Mouse (Mus musculus) midbrain, embryonic 14.5 days (tissue): ENCODE measurements around the gene Irx2. TPM values are rescaled to one million over a fixed set of nuclear protein-coding genes. Genes with fewer than 3 reads are reported as not detected.

ENCODE experiments used
- ATAC-seq: fragments of 200-750 bp; cut with Nextera tagmentation; 2 replicates; pipeline ENCODE4 v1.8.0; 2017; ENCODE audit warnings: moderate number of reproducible peaks, moderate library complexity; ENCODE audit not compliant: low FRiP score, low TSS enrichment
- DNase-seq: peaks from one replicate; pipeline ENCODE4 v3.0.0-alpha.2; 2015
- H3K27ac ChIP-seq: fragments of 300-500 bp; sonication (generic); replicated peaks from 2 replicates; pipeline ENCODE4 v1.5.1; 2014; ENCODE audit warnings: mild to moderate bottlenecking, low read depth, low read length, moderate library complexity
- H3K27me3 ChIP-seq: fragments of 300-500 bp; sonication (generic); 2 replicates; pipeline ENCODE4 v1.6.1; 2014; ENCODE audit warnings: low read length, control low read depth, mixed read lengths; ENCODE audit not compliant: control insufficient read depth, insufficient read depth
- H3K36me3 ChIP-seq: fragments of 300-500 bp; sonication (generic); 2 replicates; pipeline ENCODE4 v1.6.1; 2014; ENCODE audit warnings: low read length, control low read depth; ENCODE audit not compliant: control insufficient read depth, insufficient read depth
- H3K4me1 ChIP-seq: fragments of 300-500 bp; sonication (generic); 2 replicates; pipeline ENCODE4 v1.6.1; 2014; ENCODE audit warnings: mild to moderate bottlenecking, antibody characterized with exemption, low read length, control low read depth; ENCODE audit not compliant: control insufficient read depth, insufficient read depth
- H3K4me2 ChIP-seq: fragments of 300-500 bp; sonication (generic); 2 replicates; pipeline ENCODE4 v1.6.1; 2014; ENCODE audit warnings: mild to moderate bottlenecking, low read length, moderate library complexity
- H3K4me3 ChIP-seq: fragments of 300-500 bp; sonication (generic); replicated peaks from 2 replicates; pipeline ENCODE4 v1.5.1; 2014; ENCODE audit warnings: low read depth, low read length
- H3K9ac ChIP-seq: fragments of 300-500 bp; sonication (generic); replicated peaks from 2 replicates; pipeline ENCODE4 v1.6.1; 2014; ENCODE audit warnings: mild to moderate bottlenecking, low read length, moderate library complexity
- H3K9me3 ChIP-seq: fragments of 300-500 bp; sonication (generic); 2 replicates; pipeline ENCODE4 v1.6.1; 2016; ENCODE audit warnings: low read length, control low read depth, mixed read lengths; ENCODE audit not compliant: control insufficient read depth
- WGBS: fragments of 180-500 bp; shearing (Covaris S2); extraction: QIAGEN DNeasy Blood & Tissue Kit; methylation state at CpG from one replicate; pipeline ENCODE4 v1.1.7; 2014; 5-methylcytosine and 5-hydroxymethylcytosine counted together
- polyA plus RNA-seq: library from polyadenylated mRNA; unstranded; fragments of >200 nt; fragmentation: Nextera tagmentation; extraction: Ambion mirVana; gene quantifications from 2 replicates; pipeline ENCODE4 v1.2.1, GENCODE M21; 2014

Irx2 gene
- polyA plus RNA-seq, 1 experiment from 2014 or later = 64.8 TPM

- WGBS = 7% methylated on average over 6 of the region's 6 CpGs
- H3K9ac ChIP-seq = peak overlapping the region; percentile 92
- peak overlapping the region; percentile 79 for H3K4me2 ChIP-seq
- ATAC-seq = no peak
- peaks cover 28% of the 10 kb centered on the region for H3K36me3 ChIP-seq
- H3K27ac ChIP-seq = peak overlapping the region; percentile 94
- H3K27me3 ChIP-seq = peaks cover 10% of the 10 kb centered on the region; the same call in 1 of the 2 replicates
- no peaks in the 10 kb centered on the region for H3K9me3 ChIP-seq
- no peak for DNase-seq
- H3K4me3 ChIP-seq = peak overlapping the region; percentile 75
- peaks cover 42% of the 10 kb centered on the region for H3K4me1 ChIP-seq
Measured at GRCm38 (mm10) chr13:72632361-72632760, 3.7 kb downstream of the Irx2 start.

GRCm38 (mm10) chr13:72633097-72633496 is 4.5 kb downstream of the Irx2 start:
- peaks cover 10% of the 10 kb centered on the region; the same call in 1 of the 2 replicates for H3K27me3 ChIP-seq
- peaks cover 28% of the 10 kb centered on the region for H3K36me3 ChIP-seq
- H3K4me2 ChIP-seq = peak overlapping the region; percentile 79
- 16% methylated on average over 2 of the region's 2 CpGs for WGBS
- no peaks in the 10 kb centered on the region for H3K9me3 ChIP-seq
- peak overlapping the region; percentile 92 for H3K9ac ChIP-seq
- DNase-seq (peak; percentile 64), ATAC-seq (no peak)
- H3K27ac ChIP-seq = peak overlapping the region; percentile 94; the same call in 1 of the 2 replicates
- H3K4me3 ChIP-seq = peak overlapping the region; percentile 75
- H3K4me1 ChIP-seq = peaks cover 48% of the 10 kb centered on the region

- peak; percentile 44 for DNase-seq
- peak overlapping the region; percentile 55; the same call in 1 of the 2 replicates for H3K9ac ChIP-seq
- ATAC-seq = no peak
- H3K27ac ChIP-seq = peak overlapping the region; percentile 62
- peaks cover 20% of the 10 kb centered on the region for H3K27me3 ChIP-seq
- peaks cover 28% of the 10 kb centered on the region for H3K36me3 ChIP-seq
- H3K9me3 ChIP-seq = no peaks in the 10 kb centered on the region
- H3K4me3 ChIP-seq = peak overlapping the region; percentile 31
- H3K4me2 ChIP-seq = peak overlapping the region; percentile 79
- peaks cover 63% of the 10 kb centered on the region for H3K4me1 ChIP-seq
- 19% methylated on average over 7 of the region's 7 CpGs for WGBS
Measured at GRCm38 (mm10) chr13:72634752-72635315, 6.2 kb downstream of the Irx2 start.

GRCm38 (mm10) chr13:72636331-72636851 is 7.8 kb downstream of the Irx2 start:
- peak overlapping the region; percentile 67 for H3K27ac ChIP-seq
- peaks cover 27% of the 10 kb centered on the region for H3K27me3 ChIP-seq
- peaks cover 62% of the 10 kb centered on the region for H3K4me1 ChIP-seq

GRCm38 (mm10) chr13:72637536-72637935 is 8.9 kb downstream of the Irx2 start:
- no peak for ATAC-seq
- no peak overlapping the region for H3K4me3 ChIP-seq
- H3K4me1 ChIP-seq = peaks cover 56% of the 10 kb centered on the region
- H3K36me3 ChIP-seq = peaks cover 11% of the 10 kb centered on the region
- DNase-seq = peak; percentile 41
- no peak overlapping the region for H3K9ac ChIP-seq
- 21% methylated on average over 3 of the region's 3 CpGs for WGBS
- peaks cover 24% of the 10 kb centered on the region for H3K27me3 ChIP-seq
- no peaks in the 10 kb centered on the region for H3K9me3 ChIP-seq
- no peak overlapping the region for H3K27ac ChIP-seq
- H3K4me2 ChIP-seq = peak overlapping the region; percentile 63

More at GRCm38 (mm10) chr13:72636331-72636851, 7.8 kb downstream of the Irx2 start:
- Histone ChIP-seq H3K9ac (peak overlapping the region; percentile 24; the same call in 1 of the 2 replicates), H3K36me3 (peaks cover 21% of the 10 kb centered on the region), H3K9me3 (no peaks in the 10 kb centered on the region), H3K4me3 (peak overlapping the region; percentile 16), H3K4me2 (peak overlapping the region; percentile 79)
- ATAC-seq = no peak
- WGBS = 4% methylated on average over 20 of the region's 20 CpGs
- DNase-seq = peak; percentile 67

GRCm38 (mm10) chr13:72638401-72639130 is 9.9 kb downstream of the Irx2 start:
- WGBS = 18% methylated on average over 26 of the region's 26 CpGs
- no peaks in the 10 kb centered on the region for H3K9me3 ChIP-seq
- no peak overlapping the region; the same call in 1 of the 2 replicates for H3K9ac ChIP-seq
- ATAC-seq (no peak), DNase-seq (peak; percentile 49)
- peaks cover 19% of the 10 kb centered on the region for H3K27me3 ChIP-seq
- H3K27ac ChIP-seq = no peak overlapping the region
- no peak overlapping the region for H3K4me3 ChIP-seq
- H3K4me2 ChIP-seq = peak overlapping the region; percentile 63
- peaks cover 3% of the 10 kb centered on the region; the same call in 1 of the 2 replicates for H3K36me3 ChIP-seq
- peaks cover 52% of the 10 kb centered on the region for H3K4me1 ChIP-seq

GRCm38 (mm10) chr13:72639441-72640130 is 11.0 kb downstream of the Irx2 start:
- H3K4me1 ChIP-seq = peaks cover 45% of the 10 kb centered on the region
- no peaks in the 10 kb centered on the region for H3K9me3 ChIP-seq
- peak; percentile 38; the same call in 1 of the 2 replicates for ATAC-seq
- WGBS = 5% methylated on average over 32 of the region's 32 CpGs
- peak overlapping the region; percentile 63 for H3K4me2 ChIP-seq
- peaks cover 22% of the 10 kb centered on the region for H3K27me3 ChIP-seq
- peak overlapping the region; percentile 32 for H3K4me3 ChIP-seq
- peak; percentile 76 for DNase-seq
- H3K36me3 ChIP-seq = no peaks in the 10 kb centered on the region
- H3K27ac ChIP-seq = no peak overlapping the region; the same call in 1 of the 2 replicates
- H3K9ac ChIP-seq = peak overlapping the region; percentile 34; the same call in 1 of the 2 replicates

GRCm38 (mm10) chr13:72640131-72640521 is 11.5 kb downstream of the Irx2 start:
- no peaks in the 10 kb centered on the region for H3K36me3 ChIP-seq
- H3K27me3 ChIP-seq = peaks cover 22% of the 10 kb centered on the region
- H3K9ac ChIP-seq = no peak overlapping the region
- peak; percentile 77 for DNase-seq
- ATAC-seq = 0 out of 2 replicates have a peak, but pooled peaks have one; percentile 3
- 15% methylated on average over 11 of the region's 11 CpGs for whole genome bisulfite sequencing
- peak overlapping the region; percentile 63 for H3K4me2 ChIP-seq
- no peak overlapping the region for H3K27ac ChIP-seq
- peak overlapping the region; percentile 32 for H3K4me3 ChIP-seq
- no peaks in the 10 kb centered on the region for H3K9me3 ChIP-seq
- H3K4me1 ChIP-seq = peaks cover 40% of the 10 kb centered on the region
